Mouse (Mus musculus) heart, adult 2 months (tissue): ENCODE measurements around the gene Mrpl34. TPM values are rescaled to one million over a fixed set of nuclear protein-coding genes. Genes with fewer than 3 reads are reported as not detected.

Experiments
- DNase-seq, 2 experiments: peaks; one replicate each; pipeline ENCODE4 v3.0.0; 2021
- H3K27ac ChIP-seq: fragments of 200-600 bp; 2 replicates; pipeline ENCODE4 v1.8.1; 2022
- H3K27me3 ChIP-seq: fragments of 200-500 bp; 2 replicates; pipeline ENCODE4 v1.6.1; 2012; ENCODE audit warnings: mild to moderate bottlenecking, low read length, inconsistent platforms, mixed read lengths; ENCODE audit not compliant: control insufficient read depth, insufficient read depth
- H3K36me3 ChIP-seq: fragments of 200-500 bp; 2 replicates; pipeline ENCODE4 v1.6.1; 2012; ENCODE audit warnings: low read length, inconsistent platforms; ENCODE audit not compliant: control insufficient read depth, insufficient read depth
- H3K4me1 ChIP-seq: fragments of 200-500 bp; 2 replicates; pipeline ENCODE4 v1.6.1; 2011; ENCODE audit warnings: low read length; ENCODE audit not compliant: control insufficient read depth, insufficient read depth
- H3K4me3 ChIP-seq: fragments of 200-600 bp; 2 replicates; pipeline ENCODE4 v1.8.1; 2022
- H3K79me2 ChIP-seq: fragments of 200-500 bp; replicated peaks from 2 replicates; pipeline ENCODE4 v1.6.1; 2012; ENCODE audit warnings: mild to moderate bottlenecking, inconsistent platforms, low read length, moderate library complexity, mixed read lengths; ENCODE audit not compliant: control insufficient read depth, insufficient read depth
- H3K9ac ChIP-seq: fragments of 200-500 bp; 2 replicates; pipeline ENCODE4 v1.6.1; 2012; ENCODE audit warnings: low read depth, mild to moderate bottlenecking, control low read depth, inconsistent platforms, low read length, mixed read lengths
- CTCF ChIP-seq: fragments of 200-600 bp; IDR thresholded peaks from 2 replicates; pipeline ENCODE4 v1.8.1; 2022; ENCODE audit warnings: antibody characterized with exemption, mild to moderate bottlenecking, moderate library complexity
- EP300 ChIP-seq: fragments of 200-500 bp; IDR thresholded peaks from 2 replicates; pipeline ENCODE4 v1.6.1; 2011; ENCODE audit warnings: low read depth, low read length, control low read depth; ENCODE audit not compliant: insufficient read depth
- POLR2A ChIP-seq: fragments of 200-500 bp; IDR thresholded peaks from 2 replicates; pipeline ENCODE4 v1.6.1; 2011; ENCODE audit warnings: mild to moderate bottlenecking, low read depth, low read length, control low read depth; ENCODE audit not compliant: insufficient read depth
- WGBS: fragments of 180-500 bp; shearing (Covaris S2); methylation state at CpG from one replicate; pipeline ENCODE4 v1.1.7; 2018; 5-methylcytosine and 5-hydroxymethylcytosine counted together
- intact Hi-C: fragments of 180-260 bp; cut with DNase I; formaldehyde crosslinking; loops from one replicate; pipeline ENCODE4 v1.15.1; 2025
- polyA plus RNA-seq: library from polyadenylated mRNA; depleted of rRNA; stranded (reverse); fragments of >200 nt; gene quantifications from 2 replicates; pipeline ENCODE4 v1.2.3, GENCODE M21; 2012
- total RNA-seq, 2 experiments: library from RNA; stranded (reverse); gene quantifications; 2 replicates each; pipeline ENCODE4 v1.2.3; 2021

Mrpl34 gene
- total and polyA plus RNA-seq, 3 experiments: 120 to 153 (median 128) TPM

GRCm38 (mm10) chr8:71498816-71499690 is 34.3 kb downstream of the Mrpl34 start:
- Histone ChIP-seq H3K27ac (peak overlapping the region; percentile 59), H3K79me2 (no peaks in the 10 kb centered on the region), H3K4me1 (peaks cover 29% of the 10 kb centered on the region), H3K36me3 (peaks cover 2% of the 10 kb centered on the region; the same call in 1 of the 2 replicates), H3K27me3 (no peaks in the 10 kb centered on the region), H3K9ac (no peak overlapping the region), H3K4me3 (no peak overlapping the region)
- 36% methylated on average over 16 of the region's 16 CpGs for WGBS
- TF ChIP-seq POLR2A: no peak
- no peak for TF ChIP-seq EP300
- no peak for TF ChIP-seq CTCF
- intact Hi-C loops: loop anchor here (5.0 kb wide), 1 partner anchor 93 kb away; the partner anchor contains the start of gene Pgls
- no peak for DNase-seq

GRCm38 (mm10) chr8:71504349-71504748 is 39.6 kb downstream of the Mrpl34 start:
- Histone ChIP-seq H3K9ac (no peak overlapping the region), H3K79me2 (no peaks in the 10 kb centered on the region), H3K36me3 (no peaks in the 10 kb centered on the region), H3K27me3 (no peaks in the 10 kb centered on the region), H3K4me1 (peaks cover 4% of the 10 kb centered on the region), H3K4me3 (no peak overlapping the region), H3K27ac (no peak overlapping the region)
- TF ChIP-seq POLR2A: no peak
- DNase-seq: no peak
- whole genome bisulfite sequencing: 93% methylated on average over 4 of the region's 4 CpGs
- intact Hi-C loops: no loop called here

GRCm38 (mm10) chr8:71505326-71505725 is 40.6 kb downstream of the Mrpl34 start:
- Histone ChIP-seq H3K9ac (no peak overlapping the region), H3K27me3 (no peaks in the 10 kb centered on the region), H3K36me3 (no peaks in the 10 kb centered on the region), H3K4me1 (peaks cover 2% of the 10 kb centered on the region; the same call in 1 of the 2 replicates), H3K79me2 (no peaks in the 10 kb centered on the region), H3K27ac (no peak overlapping the region), H3K4me3 (no peak overlapping the region)
- intact Hi-C loops: no loop called here
- TF ChIP-seq CTCF: no peak
- no peak for TF ChIP-seq EP300
- no peak for TF ChIP-seq POLR2A
- 95% methylated on average over 4 of the region's 4 CpGs for WGBS
- DNase-seq: no peak

GRCm38 (mm10) chr8:71505979-71506378 is 41.2 kb downstream of the Mrpl34 start:
- WGBS: 44% methylated on average over 4 of the region's 4 CpGs
- H3K79me2 ChIP-seq: no peaks in the 10 kb centered on the region
- DNase-seq: peak; percentile 61 to 74
- no peaks in the 10 kb centered on the region for H3K36me3 ChIP-seq
- no peak overlapping the region for H3K27ac ChIP-seq
- no peaks in the 10 kb centered on the region for H3K27me3 ChIP-seq
- intact Hi-C loops: no loop called here
- no peak overlapping the region for H3K9ac ChIP-seq
- no peak overlapping the region for H3K4me3 ChIP-seq
- H3K4me1 ChIP-seq: peaks cover 2% of the 10 kb centered on the region; the same call in 1 of the 2 replicates
- no peak for TF ChIP-seq CTCF
- TF ChIP-seq POLR2A: no peak
- no peak for TF ChIP-seq EP300

GRCm38 (mm10) chr8:71507589-71508104 is 42.9 kb downstream of the Mrpl34 start:
- DNase-seq: peak; percentile 83 to 90
- Histone ChIP-seq H3K4me1 (peaks cover 2% of the 10 kb centered on the region; the same call in 1 of the 2 replicates), H3K79me2 (no peaks in the 10 kb centered on the region), H3K4me3 (peak overlapping the region; percentile 53), H3K27ac (peak overlapping the region; percentile 45), H3K36me3 (no peaks in the 10 kb centered on the region), H3K9ac (peak overlapping the region; percentile 42), H3K27me3 (no peaks in the 10 kb centered on the region)
- WGBS: under 1% methylated on average over 61 of the region's 61 CpGs
- intact Hi-C loops: loop anchor here (1.0 kb wide), 1 partner anchor 10 kb away; no protein-coding TSS in a partner anchor
- TF ChIP-seq POLR2A (no peak), EP300 (no peak)

GRCm38 (mm10) chr8:71509316-71509715 is 44.6 kb downstream of the Mrpl34 start:
- WGBS: 70% methylated on average over 2 of the region's 2 CpGs

More at GRCm38 (mm10) chr8:71509316-71509715, 44.6 kb downstream of the Mrpl34 start:
- Histone ChIP-seq H3K27ac (no peak overlapping the region), H3K36me3 (no peaks in the 10 kb centered on the region), H3K4me1 (peaks cover 2% of the 10 kb centered on the region; the same call in 1 of the 2 replicates), H3K79me2 (no peaks in the 10 kb centered on the region), H3K9ac (no peak overlapping the region), H3K4me3 (no peak overlapping the region), H3K27me3 (no peaks in the 10 kb centered on the region; the same call in 1 of the 2 replicates)
- no peak for DNase-seq
- no peak for TF ChIP-seq POLR2A
- no peak for TF ChIP-seq CTCF
- no peak for TF ChIP-seq EP300
- intact Hi-C loops: no loop called here
